Mouse (Mus musculus): ENCODE measurements around the gene Eno3. TPM values are rescaled to one million over a fixed set of nuclear protein-coding genes. Genes with fewer than 3 reads are reported as not detected.

Gene Eno3
- polyA plus RNA-seq, 1 experiment from 2014 or later: 37.9 TPM

GRCm38 (mm10) chr11:70652884-70653344, 4.1 kb upstream of the Eno3 start:
- Histone ChIP-seq H3K27me3 (ENCODE audit: control insufficient read depth, insufficient read depth, low read depth, low read length) (no peaks in the 10 kb centered on the region), H3K4me2 (ENCODE audit: low read depth, low read length) (peak overlapping the region; percentile 73), H3K36me3 (ENCODE audit: control insufficient read depth, insufficient read depth, low read length) (peaks cover 35% of the 10 kb centered on the region), H3K27ac (ENCODE audit: low read length) (peak overlapping the region; percentile 99), H3K9me3 (ENCODE audit: control insufficient read depth, low read length) (no peaks in the 10 kb centered on the region), H3K4me3 (ENCODE audit: low read length) (peak overlapping the region; percentile 100), H3K4me1 (replicated peaks; ENCODE audit: control insufficient read depth, insufficient read depth, low read length) (peaks cover 62% of the 10 kb centered on the region), H3K9ac (ENCODE audit: low read length) (peak overlapping the region; percentile 100)
- WGBS: 33% methylated on average over 6 of the region's 6 CpGs
- no peak for ATAC-seq (ENCODE audit: low read depth)

DNA sequence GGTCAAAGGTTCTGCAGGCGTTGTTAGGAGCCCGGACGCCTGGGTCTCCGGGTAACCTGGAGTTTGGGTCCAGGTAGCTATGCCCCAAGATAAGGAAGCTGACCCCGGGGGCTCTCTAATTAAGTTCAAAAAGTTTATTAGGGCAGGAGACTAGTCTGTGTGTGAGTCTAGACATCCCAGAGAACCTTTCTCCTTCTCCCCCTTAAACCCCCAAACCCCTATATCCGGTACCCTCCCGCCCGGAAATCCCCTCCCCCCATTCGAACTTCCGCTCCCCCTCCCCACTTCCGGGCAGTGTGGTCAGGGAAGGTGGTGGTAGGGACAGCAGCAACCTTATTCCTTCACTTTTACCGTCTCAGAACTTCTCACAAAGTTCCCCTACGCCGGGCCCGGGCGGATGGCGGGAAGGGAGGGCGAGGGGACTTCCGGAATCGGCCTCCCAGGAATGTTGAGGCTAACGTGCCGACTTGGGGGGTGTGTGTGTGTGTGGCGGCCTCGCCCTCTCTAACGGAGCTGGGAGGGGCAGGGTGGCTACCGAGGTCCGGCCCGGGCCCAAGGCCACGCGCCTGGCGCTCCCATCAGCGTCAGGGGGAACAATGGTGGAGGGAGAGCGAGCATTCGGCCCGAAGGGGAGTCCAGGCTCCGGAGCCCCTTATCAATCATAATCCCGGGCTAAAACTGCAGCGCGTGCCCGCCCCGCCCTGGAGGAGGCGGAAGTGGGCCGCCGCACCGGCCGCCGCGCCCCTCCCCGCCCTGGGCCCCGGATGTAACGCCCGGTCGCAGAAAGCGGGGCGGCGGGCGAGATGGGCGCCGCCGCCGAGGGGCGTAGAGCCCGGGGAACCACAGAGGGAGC, 3.4 kb upstream of the Eno3 start:
- H3K4me1 ChIP-seq (replicated peaks; ENCODE audit: control insufficient read depth, insufficient read depth, low read length): peaks cover 58% of the 10 kb centered on the region
- H3K4me2 ChIP-seq (ENCODE audit: low read depth, low read length): peak overlapping the region; percentile 73
- WGBS: under 1% methylated on average over 52 of the region's 63 CpGs
- no peaks in the 10 kb centered on the region for H3K9me3 ChIP-seq (ENCODE audit: control insufficient read depth, low read length)
- H3K4me3 ChIP-seq (ENCODE audit: low read length): peak overlapping the region; percentile 100
- peak overlapping the region; percentile 100 for H3K9ac ChIP-seq (ENCODE audit: low read length)
- H3K27me3 ChIP-seq (ENCODE audit: control insufficient read depth, insufficient read depth, low read depth, low read length): no peaks in the 10 kb centered on the region
- peak overlapping the region; percentile 99 for H3K27ac ChIP-seq (ENCODE audit: low read length)
- peaks cover 33% of the 10 kb centered on the region for H3K36me3 ChIP-seq (ENCODE audit: control insufficient read depth, insufficient read depth, low read length)
- peak; percentile 63 for ATAC-seq (ENCODE audit: low read depth)

DNA sequence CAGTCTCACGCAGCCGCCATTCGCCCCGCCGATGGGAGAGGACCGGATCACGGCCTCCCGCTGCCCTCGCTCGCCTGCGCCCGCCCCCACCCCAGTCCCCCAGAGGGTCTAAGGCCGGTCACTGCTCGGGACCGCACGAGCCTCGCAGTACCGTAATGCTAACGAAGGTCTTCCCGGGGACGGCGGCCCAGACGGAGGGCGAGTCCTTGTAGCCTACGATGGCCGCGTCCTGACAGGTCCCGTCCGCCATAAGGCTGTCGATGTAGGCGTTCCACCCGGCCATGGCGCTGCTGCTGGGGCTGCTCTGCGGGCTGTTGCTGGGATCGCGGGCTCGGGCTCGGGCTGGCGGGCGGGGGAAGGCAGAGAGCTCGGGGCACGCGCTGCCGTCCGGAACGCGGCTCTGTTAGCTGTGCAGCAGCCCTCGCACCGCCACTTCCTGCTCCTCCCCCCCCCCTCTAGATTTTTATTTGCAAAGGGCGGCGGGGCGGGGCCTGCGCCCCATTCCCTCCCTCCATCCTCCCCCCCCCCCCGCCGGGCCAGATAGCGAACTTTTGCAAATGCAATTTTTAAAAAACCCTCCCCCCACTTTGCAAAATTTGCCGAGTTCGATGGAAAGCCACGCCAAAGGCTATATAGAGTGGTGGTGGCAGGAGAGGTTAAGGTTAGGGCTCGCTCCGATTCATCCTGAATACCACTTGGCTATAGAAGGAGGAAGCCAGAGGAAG, 2.6 kb upstream of the Eno3 start, which contains the start of gene Pfn1:
Pfn1 (minus strand) TSS at position 447 of the 725 bp plus-strand sequence.
- Histone ChIP-seq H3K4me1 (replicated peaks; ENCODE audit: control insufficient read depth, insufficient read depth, low read length) (peaks cover 51% of the 10 kb centered on the region), H3K27me3 (ENCODE audit: control insufficient read depth, insufficient read depth, low read depth, low read length) (no peaks in the 10 kb centered on the region), H3K4me3 (ENCODE audit: low read length) (peak within 1 kb of the TSS; percentile 100)

DNA sequence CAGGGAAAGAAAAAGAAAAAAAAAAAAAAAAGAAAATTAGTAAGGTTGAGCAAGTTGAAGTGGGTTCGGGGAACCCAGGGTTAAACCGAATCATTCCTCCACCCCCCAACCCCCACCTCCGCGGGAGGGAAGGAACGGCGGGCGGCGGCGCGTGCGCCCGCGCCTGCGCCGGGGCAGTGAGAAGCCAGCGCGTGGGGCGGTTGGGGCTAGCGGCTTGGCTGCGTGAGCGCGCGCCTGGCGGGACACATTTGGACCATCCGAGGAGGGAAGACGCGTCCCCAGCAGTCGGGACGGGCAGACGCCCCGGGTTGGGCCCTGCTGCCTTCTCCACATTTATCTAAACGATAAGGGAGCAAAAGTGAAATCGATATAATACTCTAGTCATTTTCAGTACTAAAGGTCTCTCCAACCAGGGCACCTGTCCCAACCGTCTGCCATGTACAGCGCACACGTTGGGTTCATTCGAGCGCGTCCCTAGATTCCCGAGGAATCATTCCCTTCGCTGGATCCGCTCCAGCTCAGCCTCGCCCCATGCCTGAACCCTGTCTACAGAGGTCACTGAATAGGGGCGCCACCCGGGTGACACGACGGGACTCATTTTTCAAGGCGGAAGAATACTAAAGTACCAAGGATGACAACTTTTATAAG, 2.0 kb upstream of the Eno3 start:
- Histone ChIP-seq H3K4me3 (ENCODE audit: low read length) (peak overlapping the region; percentile 100), H3K36me3 (ENCODE audit: control insufficient read depth, insufficient read depth, low read length) (peaks cover 22% of the 10 kb centered on the region), H3K27ac (ENCODE audit: low read length) (peak overlapping the region; percentile 99), H3K27me3 (ENCODE audit: control insufficient read depth, insufficient read depth, low read depth, low read length) (no peaks in the 10 kb centered on the region), H3K9ac (ENCODE audit: low read length) (peak overlapping the region; percentile 100), H3K4me1 (replicated peaks; ENCODE audit: control insufficient read depth, insufficient read depth, low read length) (peaks cover 46% of the 10 kb centered on the region), H3K4me2 (ENCODE audit: low read depth, low read length) (peak overlapping the region; percentile 96), H3K9me3 (ENCODE audit: control insufficient read depth, low read length) (no peaks in the 10 kb centered on the region)
- ATAC-seq (ENCODE audit: low read depth): peak; percentile 65
- WGBS: under 1% methylated on average over 48 of the region's 48 CpGs

More for the DNA sequence above, 2.6 kb upstream of the Eno3 start, which contains the start of gene Pfn1:
- peak within 1 kb of the TSS; percentile 96 for H3K4me2 ChIP-seq (ENCODE audit: low read depth, low read length)
- H3K27ac ChIP-seq (ENCODE audit: low read length): peak within 1 kb of the TSS; percentile 99
- WGBS: 0% methylated on average over 56 of the region's 61 CpGs
- no peaks in the 10 kb centered on the region for H3K9me3 ChIP-seq (ENCODE audit: control insufficient read depth, low read length)
- peak within 1 kb of the TSS; percentile 100 for H3K9ac ChIP-seq (ENCODE audit: low read length)
- H3K36me3 ChIP-seq (ENCODE audit: control insufficient read depth, insufficient read depth, low read length): peaks cover 26% of the 10 kb centered on the region
- peak; percentile 72 for ATAC-seq (ENCODE audit: low read depth)

- Histone ChIP-seq H3K9ac (ENCODE audit: low read length) (peak overlapping the region; percentile 100), H3K9me3 (ENCODE audit: control insufficient read depth, low read length) (no peaks in the 10 kb centered on the region), H3K4me2 (ENCODE audit: low read depth, low read length) (peak overlapping the region; percentile 96), H3K27me3 (ENCODE audit: control insufficient read depth, insufficient read depth, low read depth, low read length) (no peaks in the 10 kb centered on the region), H3K4me1 (replicated peaks; ENCODE audit: control insufficient read depth, insufficient read depth, low read length) (peaks cover 45% of the 10 kb centered on the region), H3K27ac (ENCODE audit: low read length) (peak overlapping the region; percentile 99), H3K36me3 (ENCODE audit: control insufficient read depth, insufficient read depth, low read length) (peaks cover 21% of the 10 kb centered on the region), H3K4me3 (ENCODE audit: low read length) (peak overlapping the region; percentile 100)
- WGBS: under 1% methylated on average over 56 of the region's 61 CpGs
- ATAC-seq (ENCODE audit: low read depth): peak; percentile 39
Observed at GRCm38 (mm10) chr11:70655571-70656455, 1.2 kb upstream of the Eno3 start.

GRCm38 (mm10) chr11:70656456-70656927, 510 bp upstream of the Eno3 start:
- peaks cover 38% of the 10 kb centered on the region for H3K4me1 ChIP-seq (replicated peaks; ENCODE audit: control insufficient read depth, insufficient read depth, low read length)

DNA sequence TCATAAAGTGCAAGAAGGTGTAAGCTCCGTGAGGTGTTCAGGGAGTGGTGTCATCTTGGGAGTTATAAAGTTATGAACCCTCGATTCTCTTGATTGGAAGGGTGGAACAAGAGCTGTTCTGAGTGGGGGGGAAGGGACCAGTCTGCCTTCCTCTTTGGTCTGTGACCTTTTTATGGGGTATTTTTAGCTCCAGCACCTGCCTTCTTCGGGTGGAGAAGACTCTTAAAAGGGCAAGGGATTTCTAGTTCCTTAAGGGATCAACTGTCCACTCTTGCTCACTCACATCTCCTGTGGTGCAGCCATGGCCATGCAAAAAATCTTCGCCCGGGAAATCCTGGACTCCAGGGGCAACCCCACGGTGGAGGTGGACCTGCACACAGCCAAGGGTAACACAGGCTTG, 571 bp downstream of the Eno3 start:
- Histone ChIP-seq H3K4me2 (ENCODE audit: low read depth, low read length) (peak overlapping the region; percentile 24; the same call in 1 of the 2 replicates), H3K9me3 (ENCODE audit: control insufficient read depth, low read length) (no peaks in the 10 kb centered on the region), H3K4me3 (ENCODE audit: low read length) (no peak overlapping the region), H3K27me3 (ENCODE audit: control insufficient read depth, insufficient read depth, low read depth, low read length) (no peaks in the 10 kb centered on the region), H3K36me3 (ENCODE audit: control insufficient read depth, insufficient read depth, low read length) (peaks cover 7% of the 10 kb centered on the region), H3K4me1 (replicated peaks; ENCODE audit: control insufficient read depth, insufficient read depth, low read length) (peaks cover 28% of the 10 kb centered on the region), H3K27ac (ENCODE audit: low read length) (no peak overlapping the region), H3K9ac (ENCODE audit: low read length) (no peak overlapping the region; the same call in 1 of the 2 replicates)
- ATAC-seq (ENCODE audit: low read depth): no peak
- 43% methylated on average over 6 of the region's 6 CpGs for WGBS

More at GRCm38 (mm10) chr11:70656456-70656927, 510 bp upstream of the Eno3 start:
- Histone ChIP-seq H3K4me2 (ENCODE audit: low read depth, low read length) (peak overlapping the region; percentile 96), H3K4me3 (ENCODE audit: low read length) (peak overlapping the region; percentile 100), H3K9me3 (ENCODE audit: control insufficient read depth, low read length) (no peaks in the 10 kb centered on the region), H3K27me3 (ENCODE audit: control insufficient read depth, insufficient read depth, low read depth, low read length) (no peaks in the 10 kb centered on the region), H3K36me3 (ENCODE audit: control insufficient read depth, insufficient read depth, low read length) (peaks cover 14% of the 10 kb centered on the region), H3K9ac (ENCODE audit: low read length) (peak overlapping the region; percentile 100), H3K27ac (ENCODE audit: low read length) (peak overlapping the region; percentile 99)
- WGBS: 6% methylated on average over 16 of the region's 16 CpGs
- 0 out of 2 replicates have a peak, but pooled peaks have one; percentile 10 for ATAC-seq (ENCODE audit: low read depth)

- H3K36me3 ChIP-seq (ENCODE audit: control insufficient read depth, insufficient read depth, low read length): peaks cover 8% of the 10 kb centered on the region
- H3K4me2 ChIP-seq (ENCODE audit: low read depth, low read length): no peak overlapping the region
- no peak for ATAC-seq (ENCODE audit: low read depth)
- peaks cover 25% of the 10 kb centered on the region for H3K4me1 ChIP-seq (replicated peaks; ENCODE audit: control insufficient read depth, insufficient read depth, low read length)
- WGBS: 45% methylated on average over 9 of the region's 9 CpGs
- no peaks in the 10 kb centered on the region for H3K27me3 ChIP-seq (ENCODE audit: control insufficient read depth, insufficient read depth, low read depth, low read length)
- H3K4me3 ChIP-seq (ENCODE audit: low read length): no peak overlapping the region
- no peak overlapping the region for H3K27ac ChIP-seq (ENCODE audit: low read length)
- H3K9me3 ChIP-seq (ENCODE audit: control insufficient read depth, low read length): no peaks in the 10 kb centered on the region
- no peak overlapping the region for H3K9ac ChIP-seq (ENCODE audit: low read length)
Observed at GRCm38 (mm10) chr11:70657991-70658390, 989 bp downstream of the Eno3 start.

Measured in lung, embryonic 16.5 days (tissue).